Mouse (Mus musculus) adipocyte (in vitro differentiated cells): ENCODE results near the gene Mrps5.
A peak's percentile ranks its signal among the peaks of the same experiment; 100 is the strongest.

ENCODE experiments used
- DNase-seq: peaks from one replicate; pipeline ENCODE4 v3.0.0-alpha.2; 2016; ENCODE audit warnings: low spot score

Gene Mrps5

DNA sequence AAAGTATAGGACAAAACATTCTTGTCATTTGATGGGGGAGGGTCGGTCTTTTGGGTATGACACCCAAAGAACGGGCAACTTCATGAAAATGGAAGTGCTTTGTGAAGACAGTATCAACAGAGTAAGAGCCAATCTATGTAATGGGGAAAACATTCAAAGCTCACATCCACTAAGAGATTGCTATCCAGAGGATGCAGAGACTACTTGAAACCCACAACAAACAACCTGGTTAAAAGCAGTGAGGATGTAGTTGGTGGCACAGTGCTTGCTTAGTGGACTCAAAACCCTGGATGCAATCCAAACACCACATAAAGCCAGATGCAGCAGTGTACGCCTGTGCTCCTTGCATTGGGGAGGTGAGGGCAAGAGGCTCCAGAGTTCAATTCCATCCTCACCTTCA is 32.3 kb downstream of the Mrps5 start:
- no peak for DNase-seq

DNA sequence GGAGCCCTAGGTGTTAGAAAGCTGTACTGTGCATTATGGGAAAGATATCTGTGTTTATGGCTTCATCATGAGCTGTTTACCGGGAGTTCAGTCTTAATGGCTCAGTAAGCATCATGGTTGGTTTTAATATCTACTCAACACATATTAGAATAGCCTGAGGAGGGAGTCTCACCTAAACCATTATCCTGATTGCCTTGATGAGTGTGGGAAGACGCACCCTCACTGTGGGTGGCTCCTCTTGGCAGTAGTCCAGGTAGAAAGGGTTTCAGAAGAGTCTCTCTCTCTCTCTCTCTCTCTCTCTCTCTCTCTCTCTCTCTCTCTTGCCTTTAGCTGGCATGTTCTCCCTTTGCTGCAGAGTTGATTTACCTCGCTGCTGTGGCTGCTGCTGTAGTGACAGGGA is 35.0 kb downstream of the Mrps5 start:
- no peak for DNase-seq

DNA sequence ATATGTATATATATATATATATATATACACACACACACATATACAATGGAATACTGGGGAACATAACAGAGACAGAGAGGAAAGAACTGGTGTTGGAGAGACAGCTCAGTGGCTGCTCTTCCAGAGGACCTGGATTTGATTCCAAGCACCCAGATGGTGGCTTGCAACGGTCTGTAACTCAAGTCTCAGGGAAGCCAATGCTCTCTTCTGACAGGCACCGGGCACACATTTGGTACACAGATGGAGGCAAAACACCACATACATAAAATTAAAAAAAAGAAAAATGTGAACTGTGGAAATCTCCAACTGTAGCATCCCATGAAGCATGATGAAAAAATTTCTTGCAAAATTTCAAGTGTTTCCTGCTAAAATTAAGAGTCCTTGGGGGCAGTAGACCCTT is 37.8 kb downstream of the Mrps5 start:
- no peak for DNase-seq

DNA sequence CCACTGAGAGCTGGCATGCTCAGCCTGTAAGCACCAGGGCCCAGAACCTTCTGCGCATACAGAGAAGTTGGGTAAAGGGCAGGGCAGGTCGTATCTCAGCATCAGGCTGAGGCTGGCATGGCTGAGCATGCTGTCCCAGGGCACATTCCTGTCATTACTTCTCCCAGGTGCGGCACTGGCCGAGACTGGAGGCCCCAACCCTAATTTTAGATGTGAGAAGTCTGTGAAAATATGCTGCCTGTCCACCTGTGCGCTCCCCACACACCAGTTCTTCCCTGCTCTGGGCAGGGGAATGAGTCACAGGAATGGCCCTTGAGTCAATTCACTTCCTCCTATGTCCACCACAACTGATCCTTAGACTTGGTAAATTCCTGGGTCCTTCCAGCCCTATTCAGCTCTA is 38.6 kb downstream of the Mrps5 start:
- no peak for DNase-seq

DNA sequence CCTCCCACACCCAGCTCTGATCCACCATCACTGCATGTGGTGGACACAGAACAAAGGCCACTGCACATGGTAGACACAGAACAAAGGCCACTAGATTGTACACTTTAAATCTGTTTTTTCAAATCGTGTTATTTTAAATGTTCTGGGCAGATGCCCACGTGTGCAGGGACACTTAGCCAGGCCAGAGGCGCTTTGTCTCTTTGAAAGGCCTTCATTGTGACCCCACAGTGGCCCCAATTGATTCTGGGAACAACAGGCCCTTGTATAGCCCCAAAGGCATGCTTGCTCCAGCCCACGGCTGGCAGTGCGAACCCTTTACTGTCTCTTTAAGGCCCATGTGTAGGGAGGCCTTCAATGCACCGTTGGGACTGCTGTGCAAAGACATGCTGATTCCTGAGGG is 40.3 kb downstream of the Mrps5 start:
- DNase-seq = no peak

DNA sequence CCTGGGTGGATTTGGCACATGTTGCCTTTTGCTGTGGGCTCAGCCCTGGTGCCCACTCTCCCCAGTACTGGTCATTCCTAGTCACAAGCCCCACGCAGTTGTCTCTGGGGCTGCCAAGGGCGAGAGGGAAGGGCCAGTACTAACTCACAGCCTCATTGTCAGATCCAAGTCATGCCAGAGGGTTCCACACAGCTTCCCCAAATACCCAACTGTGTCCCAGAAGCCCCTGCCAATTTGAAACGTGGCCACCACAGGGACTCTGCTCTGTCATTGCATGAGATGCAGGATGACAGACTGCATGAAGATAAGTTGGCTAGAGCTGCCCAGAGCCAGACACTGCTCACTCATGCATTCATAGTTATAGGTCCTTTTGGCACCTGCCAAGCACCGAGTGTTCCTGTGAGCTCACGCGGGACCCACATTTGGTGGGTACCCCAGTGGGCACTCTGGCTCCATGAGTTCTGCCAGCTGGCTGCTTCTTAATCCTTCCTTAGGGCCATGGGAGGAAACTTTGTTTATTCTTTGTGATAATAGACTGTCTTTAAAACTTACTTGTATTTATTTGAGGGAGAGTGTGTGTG is 41.1 kb downstream of the Mrps5 start:
- DNase-seq = no peak

DNA sequence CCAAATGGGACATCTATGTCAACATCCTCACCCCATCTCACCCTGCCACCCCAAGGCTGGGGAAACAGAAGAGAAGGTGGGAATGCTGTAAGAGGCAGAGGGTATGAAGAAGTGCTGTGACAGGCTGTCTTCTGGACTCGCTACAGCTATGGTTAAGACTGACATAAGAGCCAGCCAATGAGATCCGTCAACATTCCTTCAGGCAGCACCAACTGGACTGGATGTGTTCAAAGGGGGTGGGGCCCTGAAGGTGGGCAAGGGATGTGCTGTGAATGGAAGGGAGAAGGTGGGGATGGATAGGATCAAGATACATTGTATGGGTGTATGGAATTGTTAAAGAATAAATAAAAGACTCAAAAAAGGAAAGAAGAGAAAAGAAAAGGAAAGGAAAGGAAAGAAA is 45.6 kb downstream of the Mrps5 start:
- DNase-seq = no peak

DNA sequence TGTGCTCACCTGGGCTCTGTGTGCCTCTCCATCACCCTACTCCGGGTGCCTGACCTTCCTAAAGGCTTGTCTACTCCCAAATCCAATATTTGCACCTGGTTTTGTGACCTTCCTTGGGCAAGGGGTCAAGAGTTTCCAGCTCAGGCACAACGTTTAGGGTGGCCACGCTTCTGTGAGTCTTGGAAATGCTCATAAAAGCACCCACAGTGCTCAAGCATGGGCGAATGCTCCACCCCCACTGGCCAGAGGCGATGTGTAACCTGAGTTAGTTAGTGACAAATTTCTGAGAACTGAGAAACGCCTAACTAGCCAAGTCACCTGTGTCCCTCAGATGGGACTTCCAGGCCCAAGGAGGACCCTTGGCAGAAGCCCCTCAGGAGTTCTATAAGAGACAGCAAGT is 48.6 kb downstream of the Mrps5 start:
- no peak for DNase-seq

DNA sequence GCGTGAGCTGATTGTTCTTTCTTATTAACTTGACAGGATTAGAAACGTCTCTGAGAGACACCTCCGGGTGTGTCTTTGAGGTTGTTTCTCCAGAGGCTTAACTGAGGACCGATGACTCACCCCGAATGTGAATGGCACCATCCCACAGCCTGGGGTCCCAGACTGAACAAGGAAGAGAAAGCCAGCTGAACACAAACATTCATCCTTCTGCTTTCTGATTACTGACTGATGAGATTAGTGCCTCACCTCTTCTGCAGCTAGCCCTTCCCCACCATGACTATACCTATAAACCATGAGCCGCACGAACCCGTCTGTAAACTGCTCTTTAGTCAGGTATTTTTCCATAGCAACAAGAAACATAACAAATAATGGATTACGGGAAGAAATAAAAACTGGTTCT is 52.0 kb downstream of the Mrps5 start:
- no peak for DNase-seq

DNA sequence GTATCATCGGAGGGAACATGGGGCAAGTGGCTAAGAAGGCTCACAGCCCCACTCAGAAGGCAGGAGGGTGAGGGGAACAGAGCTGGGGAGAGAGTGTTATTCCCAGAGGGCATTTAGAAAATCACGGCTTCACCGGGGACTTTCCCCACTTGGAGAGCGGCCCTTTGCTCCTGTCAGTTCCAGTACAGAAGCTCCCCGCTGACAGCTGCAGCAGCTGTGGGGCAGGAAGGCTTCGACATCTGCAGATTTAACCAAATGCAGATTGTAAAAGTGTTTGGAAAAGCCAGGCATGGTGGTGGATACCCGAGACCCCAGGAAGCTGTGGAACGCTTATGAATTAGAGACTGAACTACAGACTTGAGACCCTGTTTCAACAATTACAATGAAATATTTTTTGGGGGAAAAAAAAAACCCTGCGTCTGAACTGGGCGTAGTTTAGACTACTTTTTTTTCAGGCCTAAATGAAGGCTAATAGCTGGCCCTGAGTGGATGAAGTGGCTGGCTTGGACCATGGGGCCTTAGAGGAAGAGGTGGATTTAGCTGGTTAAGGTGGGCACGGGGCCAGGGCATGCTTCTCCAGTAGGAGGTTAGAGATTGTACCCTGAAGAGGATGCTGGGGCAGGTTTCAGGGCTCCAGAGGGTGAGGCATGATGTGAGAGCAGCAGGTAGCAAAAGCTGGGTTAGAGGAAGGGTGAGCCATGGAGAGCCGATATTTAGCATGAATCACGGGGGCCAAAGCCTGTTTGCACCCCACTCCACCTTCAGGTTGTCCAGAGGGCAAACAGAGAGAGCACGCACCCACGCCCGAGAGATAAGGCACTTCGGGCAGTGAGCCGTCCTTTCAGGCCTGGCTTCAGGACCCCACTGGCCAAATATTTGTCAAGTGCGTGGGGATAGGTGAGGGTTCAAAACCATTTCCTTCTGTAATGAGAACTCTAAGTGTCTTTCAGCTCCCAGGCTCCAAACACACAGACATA is 57.0 kb downstream of the Mrps5 start:
- DNase-seq = no peak

DNA sequence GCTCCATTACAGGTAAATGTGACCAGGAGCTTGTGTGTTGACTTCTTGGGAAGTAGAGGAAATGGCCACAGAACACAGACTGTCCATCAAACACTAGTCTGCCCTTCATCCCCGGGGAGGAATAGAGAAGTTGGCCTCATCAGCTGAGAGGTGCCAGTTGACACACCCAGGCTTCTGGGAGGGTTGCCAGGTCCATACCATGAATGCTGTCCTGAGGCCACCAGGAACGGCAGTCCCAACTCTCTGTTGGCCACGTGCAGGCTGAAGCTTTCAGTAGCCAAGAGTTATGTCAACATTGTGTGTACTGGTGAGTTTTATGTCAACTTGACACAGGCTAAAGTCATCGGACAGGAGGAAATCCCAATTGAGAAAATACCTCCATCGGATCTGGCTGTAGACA is 59.9 kb downstream of the Mrps5 start:
- DNase-seq = no peak

DNA sequence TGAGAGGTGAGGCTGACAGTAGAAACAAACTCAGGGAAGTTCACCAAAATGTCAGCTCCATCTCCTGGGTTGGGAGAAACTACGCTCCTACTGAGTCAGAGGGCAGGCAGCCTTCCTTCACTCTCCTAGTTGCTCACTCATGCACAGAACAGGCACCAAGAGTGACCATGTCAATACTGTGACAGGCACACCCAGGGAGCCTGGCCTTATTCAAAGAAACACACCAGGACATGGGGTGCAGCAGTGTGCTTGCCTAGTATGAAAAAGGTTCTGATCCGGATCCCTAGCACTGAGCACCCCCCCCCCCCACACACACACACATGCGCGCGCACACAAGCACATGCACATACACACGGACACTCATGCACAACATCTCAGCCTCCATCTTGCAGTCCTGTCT is 61.1 kb downstream of the Mrps5 start:
- no peak for DNase-seq

DNA sequence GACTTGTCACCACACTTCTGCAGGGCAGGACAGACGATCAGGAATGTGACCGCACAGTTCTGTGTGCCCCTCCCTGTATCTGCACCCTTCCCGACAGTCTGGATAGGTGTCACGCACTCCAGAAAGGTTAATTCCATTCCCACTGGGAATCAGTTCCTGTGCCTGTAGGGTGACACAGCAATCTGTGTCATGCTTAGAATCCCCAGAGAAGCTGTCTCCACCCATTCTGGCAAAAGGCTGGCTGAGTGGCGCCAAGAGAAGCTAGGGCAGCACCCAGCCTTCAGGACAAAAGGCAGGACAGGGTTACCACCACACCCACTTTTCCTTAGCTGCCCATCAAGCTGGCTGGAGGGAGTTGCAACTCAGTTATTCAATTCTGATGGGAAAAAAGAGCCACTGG is 62.9 kb downstream of the Mrps5 start:
- peak; percentile 20 for DNase-seq

DNA sequence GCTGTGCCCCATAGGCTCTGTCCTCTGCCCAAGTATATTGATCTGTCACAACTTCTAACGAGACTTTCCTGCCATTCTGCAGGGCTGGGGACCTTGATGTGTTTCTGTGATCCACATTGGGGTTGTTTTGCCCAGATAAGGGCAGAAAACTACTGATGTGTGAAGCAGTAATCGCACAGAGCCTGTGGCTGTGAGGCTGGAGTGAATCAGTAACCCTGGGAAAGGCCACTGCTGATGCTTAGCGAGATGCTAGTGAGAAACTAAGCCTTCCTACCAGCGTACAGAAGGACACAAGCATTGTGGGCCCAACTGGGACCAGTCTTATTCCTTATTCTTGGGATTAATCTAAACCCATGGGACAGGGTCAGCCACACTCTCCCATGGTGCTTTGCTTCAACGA is 64.6 kb downstream of the Mrps5 start:
- no peak for DNase-seq

DNA sequence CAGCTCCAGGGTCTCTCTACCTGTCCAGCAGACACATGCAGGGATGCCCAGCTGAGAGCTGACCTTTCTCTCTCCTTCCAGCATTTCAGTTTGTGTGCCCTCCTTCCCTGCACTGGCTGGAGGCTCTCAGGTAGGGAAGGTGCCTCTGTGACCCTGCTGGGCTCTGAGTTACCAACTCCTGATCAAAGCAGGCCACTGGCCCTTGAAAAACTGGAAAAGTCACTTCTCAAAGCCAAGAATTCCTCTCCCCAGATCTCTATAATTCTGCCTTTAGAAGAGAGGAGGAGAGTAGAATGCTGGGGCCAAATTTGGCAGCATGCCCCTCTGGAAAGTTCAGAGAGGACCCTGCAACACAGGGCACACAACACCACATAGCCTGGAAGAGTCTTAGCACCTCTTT is 65.3 kb downstream of the Mrps5 start:
- no peak for DNase-seq

DNA sequence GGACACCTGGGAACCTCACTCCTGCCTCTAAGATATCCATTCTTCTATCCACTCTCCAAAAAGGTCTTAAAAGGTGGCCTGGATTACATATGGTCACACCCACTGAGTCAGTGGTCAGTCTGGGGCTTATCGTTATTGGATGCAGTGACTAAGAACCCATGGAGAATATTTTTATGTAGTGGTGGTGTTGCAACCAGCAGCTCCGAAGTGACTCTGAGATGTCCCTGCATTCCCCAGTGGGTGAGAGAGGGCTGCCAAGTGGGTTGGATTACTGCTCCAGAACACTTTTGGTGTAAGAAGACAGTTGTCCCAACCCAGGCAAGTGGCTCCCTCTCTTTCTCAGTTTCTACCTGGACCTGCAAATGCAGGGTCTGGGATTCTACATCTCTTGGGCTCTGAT is 65.8 kb downstream of the Mrps5 start:
- DNase-seq = no peak

DNA sequence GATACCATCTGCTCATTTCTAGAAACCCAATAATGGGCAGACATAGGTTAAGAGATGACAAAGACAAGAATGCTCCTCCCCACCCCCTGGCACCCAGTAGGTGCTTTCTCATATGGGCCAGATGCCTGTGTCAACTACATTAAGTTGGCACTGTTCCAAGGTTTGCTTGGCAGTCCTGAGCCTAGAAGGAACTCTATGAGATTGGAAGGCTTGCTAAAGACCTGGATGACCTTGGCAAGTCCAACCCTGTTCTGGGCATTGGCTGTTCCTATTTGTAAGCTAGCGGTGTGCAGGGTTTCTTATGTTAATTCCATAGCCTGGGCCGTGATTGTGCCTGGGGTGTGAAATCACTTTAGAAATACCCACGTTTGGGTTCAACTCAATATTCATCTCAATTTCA is 67.8 kb downstream of the Mrps5 start:
- DNase-seq = no peak

DNA sequence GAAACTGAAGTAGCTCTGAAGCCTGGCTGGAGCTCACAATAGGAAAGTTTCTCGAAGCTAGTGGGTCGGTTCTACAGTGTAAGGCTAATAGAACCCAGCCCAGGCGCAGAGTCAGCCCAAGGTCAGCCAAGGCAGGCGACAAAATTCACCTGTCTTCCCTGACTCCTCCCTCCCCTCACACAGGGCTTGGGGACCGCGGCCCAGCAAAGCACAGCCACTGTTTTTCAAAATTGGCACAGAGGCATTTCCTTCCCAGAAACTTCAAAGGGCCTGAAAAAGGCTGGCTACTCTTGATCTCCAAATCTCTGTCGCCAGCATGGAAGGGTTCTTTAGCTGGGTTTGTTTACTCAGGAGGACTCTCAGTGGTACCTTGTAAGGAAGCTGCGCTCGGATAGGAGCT is 68.4 kb downstream of the Mrps5 start:
- no peak for DNase-seq

DNA sequence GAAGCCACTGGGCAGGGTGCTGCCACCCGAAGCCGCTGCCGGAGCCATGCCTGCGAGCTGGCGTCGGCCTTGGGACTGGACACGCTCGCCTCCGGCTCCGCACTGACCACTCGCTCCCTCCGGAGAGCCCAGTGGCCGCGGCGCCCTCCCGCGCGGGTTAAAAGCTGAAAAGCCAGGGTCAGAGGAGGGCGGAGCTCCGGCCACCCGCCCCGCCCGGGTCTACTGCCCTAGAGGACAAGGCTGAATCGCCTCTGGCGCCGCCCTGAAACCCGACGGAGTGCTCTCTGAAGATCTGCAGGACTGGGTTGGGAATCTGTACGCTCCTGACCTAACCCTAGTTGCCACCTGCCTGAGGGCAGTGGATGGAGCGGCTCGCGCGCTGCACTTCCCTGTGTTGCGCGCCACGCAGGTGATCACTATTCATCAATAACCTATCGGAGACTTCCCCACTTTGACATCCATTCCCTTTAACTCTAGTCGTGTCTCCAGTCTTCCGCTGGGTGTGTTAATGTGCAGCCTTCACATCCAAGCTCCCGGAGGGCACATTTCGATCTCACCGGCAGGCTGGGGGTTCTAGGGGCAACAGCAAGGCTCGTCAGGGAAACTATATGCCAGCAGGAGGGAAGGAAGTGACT is 69.2 kb downstream of the Mrps5 start, which contains the start of gene Mal:
Mal (minus strand) TSS at position 610 of the 635 bp plus-strand sequence.
- no peak for DNase-seq
